Mouse (Mus musculus) layer of hippocampus, adult 2 months (tissue): ENCODE measurements around the gene Agrn. TPM values are rescaled to one million over a fixed set of nuclear protein-coding genes. Genes with fewer than 3 reads are reported as not detected.
"Not testable (repeated sequence)": the region's sequence is repeated elsewhere in the genome, so short reads cannot be mapped to it uniquely, and the experiment has no call there.

Source experiments
- DNase-seq, 2 experiments: peaks; one replicate each; pipeline ENCODE4 v3.0.0; 2022; ENCODE audit warnings: low spot score in 2 of 2
- H3K27ac ChIP-seq: fragments of 200-600 bp; 2 replicates; pipeline ENCODE4 v1.8.1; 2022
- H3K4me3 ChIP-seq: fragments of 200-600 bp; 2 replicates; pipeline ENCODE4 v1.8.1; 2022; ENCODE audit warnings: mild to moderate bottlenecking
- CTCF ChIP-seq: fragments of 200-600 bp; conservative IDR thresholded peaks from 2 replicates; pipeline ENCODE4 v1.8.1; 2022; ENCODE audit warnings: antibody characterized with exemption, mild to moderate bottlenecking, moderate library complexity
- total RNA-seq, 2 experiments: library from RNA; stranded (reverse); gene quantifications; 2 replicates each; pipeline ENCODE4 v1.2.3; 2021

The Agrn gene
- total RNA-seq, 2 experiments from 2014 or later: 146 to 148 TPM

- H3K27ac ChIP-seq: no peak overlapping the region; the same call in 1 of the 2 replicates
- no peak for DNase-seq
- H3K4me3 ChIP-seq: peak overlapping the region; percentile 63
- no peak for TF ChIP-seq CTCF
Observed at GRCm38 (mm10) chr4:156183747-156184146, 13.5 kb downstream of the Agrn start.

GRCm38 (mm10) chr4:156177630-156178029 is 19.7 kb downstream of the Agrn start:
- TF ChIP-seq CTCF: no peak
- Histone ChIP-seq H3K4me3 (no peak overlapping the region), H3K27ac (no peak overlapping the region)
- DNase-seq: no peak

- DNase-seq: no peak
- TF ChIP-seq CTCF: no peak
- no peak overlapping the region for H3K27ac ChIP-seq
- H3K4me3 ChIP-seq: no peak overlapping the region
Observed at GRCm38 (mm10) chr4:156171828-156172227, 25.5 kb downstream of the Agrn start.

GRCm38 (mm10) chr4:156169129-156169528 is 28.2 kb downstream of the Agrn start:
- no peak for TF ChIP-seq CTCF
- no peak overlapping the region for H3K27ac ChIP-seq
- no peak for DNase-seq
- H3K4me3 ChIP-seq: no peak overlapping the region

- no peak for TF ChIP-seq CTCF
- no peak for DNase-seq
Observed at GRCm38 (mm10) chr4:156168611-156169010, 28.7 kb downstream of the Agrn start.

GRCm38 (mm10) chr4:156166477-156166876 is 30.8 kb downstream of the Agrn start:
- no peak for DNase-seq

More at GRCm38 (mm10) chr4:156168611-156169010, 28.7 kb downstream of the Agrn start:
- H3K27ac ChIP-seq: no peak overlapping the region
- no peak overlapping the region for H3K4me3 ChIP-seq

GRCm38 (mm10) chr4:156154771-156155170 is 42.5 kb downstream of the Agrn start:
- Histone ChIP-seq H3K4me3 (no peak overlapping the region), H3K27ac (no peak overlapping the region)
- DNase-seq: no peak
- TF ChIP-seq CTCF: no peak

More at GRCm38 (mm10) chr4:156166477-156166876, 30.8 kb downstream of the Agrn start:
- no peak overlapping the region for H3K27ac ChIP-seq
- no peak overlapping the region for H3K4me3 ChIP-seq
- TF ChIP-seq CTCF: peak; percentile 54

- not testable (repeated sequence) for H3K4me3 ChIP-seq, DNase-seq, H3K27ac ChIP-seq
Observed at GRCm38 (mm10) chr4:156150887-156151286, 46.4 kb downstream of the Agrn start.

- no peak for DNase-seq
- TF ChIP-seq CTCF: no peak
- Histone ChIP-seq H3K4me3 (no peak overlapping the region), H3K27ac (no peak overlapping the region)
Observed at GRCm38 (mm10) chr4:156136285-156137100, 60.8 kb downstream of the Agrn start.

GRCm38 (mm10) chr4:156135801-156136200 is 61.5 kb downstream of the Agrn start:
- TF ChIP-seq CTCF: no peak; the same call in 1 of the 2 replicates
- no peak for DNase-seq
- Histone ChIP-seq H3K4me3 (no peak overlapping the region), H3K27ac (no peak overlapping the region)

GRCm38 (mm10) chr4:156135112-156135511 is 62.2 kb downstream of the Agrn start:
- Histone ChIP-seq H3K27ac (no peak overlapping the region), H3K4me3 (no peak overlapping the region)
- no peak for DNase-seq
- no peak for TF ChIP-seq CTCF

GRCm38 (mm10) chr4:156133943-156134605 is 63.2 kb downstream of the Agrn start:
- DNase-seq: no peak
- no peak for TF ChIP-seq CTCF
- H3K4me3 ChIP-seq: no peak overlapping the region
- H3K27ac ChIP-seq: peak overlapping the region; percentile 53; the same call in 1 of the 2 replicates

GRCm38 (mm10) chr4:156133334-156133733 is 64.0 kb downstream of the Agrn start:
- no peak for TF ChIP-seq CTCF
- no peak for DNase-seq
- Histone ChIP-seq H3K27ac (peak overlapping the region; percentile 53; the same call in 1 of the 2 replicates), H3K4me3 (no peak overlapping the region)
